Mouse (Mus musculus): ENCODE data around the gene Scnn1b. TPM values are rescaled to one million over a fixed set of nuclear protein-coding genes. Genes with fewer than 3 reads are reported as not detected.

Scnn1b gene
- polyA plus RNA-seq, 1 experiment from 2014 or later, result 0.26 TPM

DNA sequence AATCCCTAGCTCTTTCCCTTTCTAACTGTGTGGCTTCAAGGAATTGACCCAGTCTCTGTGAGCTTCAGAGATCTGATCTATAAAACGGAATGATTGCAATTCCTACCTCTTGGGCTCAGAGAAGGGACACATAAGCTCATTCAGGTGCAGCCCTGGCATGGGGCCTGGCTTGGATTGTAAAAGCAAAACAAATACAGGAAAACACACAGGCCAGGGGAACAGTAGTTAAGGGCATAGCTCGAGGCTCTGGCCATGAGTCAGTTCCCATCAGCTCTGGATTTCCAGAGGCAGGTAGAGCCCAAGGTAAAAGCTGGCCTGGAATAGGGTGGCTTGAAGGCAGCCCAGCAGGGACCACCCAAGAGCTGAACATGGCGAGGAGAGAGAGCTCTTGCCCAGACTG lies 9.2 kb downstream of the Scnn1b start:
- no peak overlapping the region for H3K4me3 ChIP-seq
- no peak overlapping the region for H3K9ac ChIP-seq

DNA sequence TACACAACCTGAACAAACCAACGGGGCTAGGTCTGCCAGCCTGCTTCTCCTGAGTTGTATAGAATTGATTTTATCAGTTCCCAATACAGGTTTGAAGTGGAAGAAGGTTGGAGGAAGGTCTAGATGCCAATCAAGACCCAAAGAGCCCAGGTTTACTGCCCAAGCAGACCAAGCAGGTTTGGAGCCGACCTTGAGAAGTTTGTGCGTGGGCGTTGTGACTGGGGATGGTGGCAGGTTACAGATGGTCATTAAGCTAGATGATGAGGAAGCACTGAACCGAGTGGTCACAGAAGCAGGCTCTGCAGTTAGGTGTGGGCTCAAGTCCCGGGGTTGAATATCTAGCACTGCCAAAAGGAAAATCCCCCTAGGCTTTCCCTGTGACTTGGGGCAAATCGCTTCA lies 9.9 kb downstream of the Scnn1b start:
- H3K9ac ChIP-seq, result no peak overlapping the region
- H3K4me3 ChIP-seq, result no peak overlapping the region
- no peak overlapping the region for H3K27ac ChIP-seq
- WGBS, result 80% methylated on average over 7 of the region's 7 CpGs
- H3K4me2 ChIP-seq, result no peak overlapping the region
- no peak for ATAC-seq (ENCODE audit: insufficient number of reproducible peaks, low FRiP score, low TSS enrichment, low read depth)
- H3K9me3 ChIP-seq, result no peaks in the 10 kb centered on the region
- no peaks in the 10 kb centered on the region for H3K36me3 ChIP-seq
- peaks cover 11% of the 10 kb centered on the region for H3K4me1 ChIP-seq
- no peaks in the 10 kb centered on the region for H3K27me3 ChIP-seq

More for the DNA sequence above, 9.2 kb downstream of the Scnn1b start:
- 19% methylated on average over 3 of the region's 3 CpGs for WGBS
- Histone ChIP-seq H3K36me3 (no peaks in the 10 kb centered on the region), H3K4me2 (no peak overlapping the region), H3K9me3 (no peaks in the 10 kb centered on the region), H3K27me3 (no peaks in the 10 kb centered on the region), H3K4me1 (peaks cover 11% of the 10 kb centered on the region), H3K27ac (no peak overlapping the region)
- ATAC-seq (ENCODE audit: insufficient number of reproducible peaks, low FRiP score, low TSS enrichment, low read depth), result no peak

DNA sequence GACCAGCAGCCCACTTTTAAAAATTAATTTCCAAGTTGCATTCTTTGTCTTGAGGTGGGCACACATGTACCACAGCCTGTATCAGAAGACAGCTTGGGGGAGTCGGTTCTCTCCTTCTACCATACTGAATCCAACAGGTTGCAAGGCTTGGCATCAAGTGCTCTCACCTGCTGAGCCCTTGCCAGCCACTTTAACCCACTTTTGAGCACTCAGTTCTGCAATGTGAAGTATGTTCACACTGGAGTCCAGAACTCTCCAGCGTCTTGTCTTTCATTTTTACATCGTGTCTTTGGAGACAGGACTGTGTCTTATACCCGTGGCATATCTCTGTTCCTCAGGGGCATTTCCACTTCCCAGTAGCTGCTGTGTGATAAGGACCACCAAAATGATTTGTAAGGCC lies 15.4 kb downstream of the Scnn1b start:
- 77% methylated on average over 4 of the region's 4 CpGs for WGBS
- H3K4me2 ChIP-seq, result no peak overlapping the region
- H3K4me3 ChIP-seq, result no peak overlapping the region
- H3K27me3 ChIP-seq, result no peaks in the 10 kb centered on the region
- no peak overlapping the region for H3K9ac ChIP-seq
- no peaks in the 10 kb centered on the region for H3K36me3 ChIP-seq
- H3K4me1 ChIP-seq, result no peaks in the 10 kb centered on the region
- no peak overlapping the region for H3K27ac ChIP-seq
- H3K9me3 ChIP-seq, result no peaks in the 10 kb centered on the region
- no peak for ATAC-seq (ENCODE audit: insufficient number of reproducible peaks, low FRiP score, low TSS enrichment, low read depth)

DNA sequence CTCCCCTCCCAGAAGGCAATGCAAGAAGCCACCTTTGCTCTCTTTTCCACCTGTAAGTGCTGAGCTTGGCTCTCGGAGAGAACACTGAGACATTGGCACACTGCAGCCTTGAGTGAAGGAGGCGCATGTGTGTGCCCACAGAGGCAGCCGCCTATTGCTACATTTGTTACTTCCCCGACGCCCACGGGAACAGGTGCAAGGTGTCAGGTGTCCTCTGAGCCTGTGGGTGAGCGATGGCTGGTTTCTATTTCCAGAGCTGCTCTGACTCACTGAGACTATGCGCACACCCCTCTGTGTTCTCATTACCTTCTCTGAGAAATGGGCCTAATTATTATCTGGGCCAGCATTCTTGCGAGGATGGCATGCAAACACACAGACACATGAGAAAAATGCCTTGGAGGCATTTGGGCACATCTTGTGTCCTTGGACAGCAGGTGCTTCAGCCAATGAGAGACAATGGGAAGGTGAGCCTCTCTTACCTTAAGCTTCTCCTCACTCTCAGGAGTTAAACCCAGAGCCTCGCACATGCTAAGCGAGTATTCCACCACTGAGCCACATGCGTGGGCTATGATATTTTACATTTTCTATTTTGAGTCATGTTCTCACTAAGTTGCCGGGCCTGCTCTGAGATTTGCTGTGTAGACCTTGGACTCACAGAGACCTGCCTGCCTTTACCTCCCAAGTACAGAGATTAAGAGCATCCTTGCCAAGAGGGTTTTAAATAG lies 26.0 kb downstream of the Scnn1b start:
- ATAC-seq (ENCODE audit: insufficient number of reproducible peaks, low FRiP score, low TSS enrichment, low read depth), result 0 out of 2 replicates have a peak, but pooled peaks have one; percentile 19
- Histone ChIP-seq H3K4me3 (no peak overlapping the region), H3K27ac (no peak overlapping the region), H3K27me3 (no peaks in the 10 kb centered on the region), H3K4me2 (no peak overlapping the region), H3K9me3 (no peaks in the 10 kb centered on the region), H3K9ac (no peak overlapping the region), H3K4me1 (no peaks in the 10 kb centered on the region), H3K36me3 (no peaks in the 10 kb centered on the region)
- WGBS, result 82% methylated on average over 13 of the region's 13 CpGs

DNA sequence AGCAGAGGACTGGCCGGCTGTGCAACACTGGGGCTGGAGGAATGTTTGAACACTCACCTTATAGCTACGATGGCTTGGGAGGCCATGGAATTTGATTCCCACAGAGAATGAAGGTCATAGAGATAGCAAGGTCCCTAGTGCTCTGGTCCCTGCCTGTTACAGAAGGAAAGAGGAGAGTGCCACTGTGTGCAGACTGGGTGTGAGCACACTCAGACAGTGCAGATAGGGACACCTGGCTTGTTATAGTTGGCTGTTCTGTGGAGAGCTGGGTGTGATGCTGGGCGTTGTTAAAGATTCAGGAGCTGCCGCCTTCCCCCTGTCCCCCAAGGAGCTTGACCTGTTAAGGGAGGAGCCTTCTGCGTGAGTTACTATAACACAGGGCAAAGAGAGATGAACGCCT lies 31.9 kb downstream of the Scnn1b start:
- Histone ChIP-seq H3K9ac (no peak overlapping the region), H3K4me1 (no peaks in the 10 kb centered on the region), H3K36me3 (no peaks in the 10 kb centered on the region), H3K27ac (no peak overlapping the region), H3K9me3 (no peaks in the 10 kb centered on the region), H3K4me3 (no peak overlapping the region), H3K27me3 (no peaks in the 10 kb centered on the region), H3K4me2 (no peak overlapping the region)
- no peak for ATAC-seq (ENCODE audit: insufficient number of reproducible peaks, low FRiP score, low TSS enrichment, low read depth)
- WGBS, result 58% methylated on average over 6 of the region's 6 CpGs

DNA sequence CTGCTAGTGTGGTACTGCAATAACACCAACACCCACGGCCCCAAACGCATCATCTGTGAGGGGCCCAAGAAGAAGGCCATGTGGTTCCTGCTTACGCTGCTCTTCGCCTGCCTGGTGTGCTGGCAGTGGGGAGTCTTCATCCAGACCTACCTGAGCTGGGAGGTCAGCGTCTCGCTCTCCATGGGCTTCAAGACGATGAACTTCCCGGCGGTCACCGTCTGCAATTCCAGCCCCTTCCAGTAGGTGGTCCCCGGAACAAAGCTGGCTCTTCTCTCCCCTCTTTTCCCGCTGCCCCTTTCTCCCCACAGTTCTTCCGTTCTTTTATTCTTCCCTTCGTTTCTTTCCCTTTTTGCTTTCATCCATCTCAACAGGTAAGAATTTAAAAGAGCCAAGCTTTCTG lies 34.5 kb downstream of the Scnn1b start:
- no peak for ATAC-seq (ENCODE audit: insufficient number of reproducible peaks, low FRiP score, low TSS enrichment, low read depth)
- H3K36me3 ChIP-seq, result no peaks in the 10 kb centered on the region
- H3K9ac ChIP-seq, result no peak overlapping the region
- WGBS, result 7% methylated on average over 14 of the region's 14 CpGs
- no peaks in the 10 kb centered on the region for H3K4me1 ChIP-seq
- H3K27me3 ChIP-seq, result no peaks in the 10 kb centered on the region
- H3K9me3 ChIP-seq, result no peaks in the 10 kb centered on the region
- H3K27ac ChIP-seq, result no peak overlapping the region
- H3K4me3 ChIP-seq, result no peak overlapping the region
- H3K4me2 ChIP-seq, result no peak overlapping the region

DNA sequence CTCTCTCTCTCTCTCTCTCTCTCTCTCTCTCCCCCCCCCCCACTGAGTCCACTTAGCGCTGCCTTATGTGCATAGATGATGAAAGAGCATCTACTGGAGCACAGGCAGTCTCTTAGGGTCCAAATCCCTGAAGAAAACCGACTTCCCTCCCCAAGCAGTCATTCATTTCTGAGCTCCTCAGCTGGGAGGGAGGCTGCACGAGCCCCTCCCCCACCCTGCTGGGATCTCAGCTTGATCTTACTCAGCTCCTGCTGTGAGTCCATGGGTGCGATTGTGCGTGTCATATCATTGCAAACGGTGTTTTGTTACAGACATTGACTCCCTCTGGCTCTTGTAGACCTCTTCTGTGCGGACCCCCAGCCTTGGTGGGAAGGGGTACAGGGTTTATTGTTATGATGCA lies 35.1 kb downstream of the Scnn1b start:
- H3K9me3 ChIP-seq, result no peaks in the 10 kb centered on the region
- no peak overlapping the region for H3K4me3 ChIP-seq
- H3K4me1 ChIP-seq, result no peaks in the 10 kb centered on the region
- no peak for ATAC-seq (ENCODE audit: insufficient number of reproducible peaks, low FRiP score, low TSS enrichment, low read depth)
- H3K36me3 ChIP-seq, result no peaks in the 10 kb centered on the region
- H3K27me3 ChIP-seq, result no peaks in the 10 kb centered on the region
- no peak overlapping the region for H3K9ac ChIP-seq
- H3K27ac ChIP-seq, result no peak overlapping the region
- WGBS, result 11% methylated on average over 7 of the region's 7 CpGs
- no peak overlapping the region for H3K4me2 ChIP-seq

DNA sequence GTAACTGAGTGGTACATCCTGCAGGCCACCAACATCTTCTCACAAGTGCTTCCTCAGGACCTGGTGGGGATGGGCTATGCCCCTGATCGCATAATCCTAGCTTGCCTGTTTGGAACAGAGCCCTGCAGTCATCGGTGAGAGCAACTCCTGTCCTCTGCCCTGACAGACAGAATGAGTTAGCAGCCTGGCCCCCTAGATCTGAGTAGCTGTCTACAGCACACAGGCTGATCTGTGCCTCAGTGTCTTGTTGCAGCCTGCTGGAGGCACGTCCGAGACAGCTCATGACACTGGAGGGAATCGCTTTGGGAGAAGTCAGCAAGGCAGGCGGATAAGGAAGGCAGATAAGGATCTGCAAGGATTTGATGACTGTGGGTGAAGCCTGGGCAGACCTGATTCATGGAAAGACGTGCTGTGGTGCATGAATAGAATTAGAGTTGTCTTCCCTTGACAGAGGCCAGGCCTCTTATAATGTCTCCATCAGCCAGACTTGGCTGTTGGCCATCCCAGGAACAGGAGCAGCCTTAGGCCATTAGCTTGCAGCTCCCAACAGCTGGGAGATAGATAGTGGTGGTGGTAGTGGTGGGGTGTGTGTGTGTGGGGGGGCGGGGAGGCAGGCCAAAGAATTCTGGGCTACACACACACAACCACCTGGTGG lies 38.0 kb downstream of the Scnn1b start:
- H3K36me3 ChIP-seq, result no peaks in the 10 kb centered on the region
- no peak overlapping the region for H3K4me2 ChIP-seq
- H3K4me1 ChIP-seq, result no peaks in the 10 kb centered on the region
- no peaks in the 10 kb centered on the region for H3K27me3 ChIP-seq
- peak; percentile 17; the same call in 1 of the 2 replicates for ATAC-seq (ENCODE audit: insufficient number of reproducible peaks, low FRiP score, low TSS enrichment, low read depth)
- H3K4me3 ChIP-seq, result no peak overlapping the region
- 52% methylated on average over 8 of the region's 8 CpGs for WGBS
- no peak overlapping the region for H3K27ac ChIP-seq
- no peak overlapping the region for H3K9ac ChIP-seq
- H3K9me3 ChIP-seq, result no peaks in the 10 kb centered on the region

DNA sequence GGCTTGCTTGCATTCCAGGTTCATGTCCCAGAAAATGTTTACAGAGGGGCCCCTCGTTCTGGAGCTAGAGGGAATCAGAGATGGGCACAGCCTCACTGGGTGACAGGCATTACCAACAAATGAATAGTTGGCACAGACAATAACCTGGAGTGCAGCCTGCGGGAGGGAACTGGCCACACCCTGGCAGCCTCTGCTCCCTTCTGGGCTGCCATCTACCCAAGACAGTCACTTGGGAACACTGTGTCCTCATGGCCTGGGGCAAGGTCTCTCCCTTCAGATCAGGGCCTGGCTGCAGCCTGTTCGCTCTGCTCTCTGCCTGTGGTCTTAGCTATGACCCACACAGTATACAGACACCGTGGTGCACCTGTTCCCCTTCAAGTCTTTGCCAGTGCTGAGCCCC lies 42.0 kb downstream of the Scnn1b start:
- H3K9me3 ChIP-seq, result no peaks in the 10 kb centered on the region
- H3K36me3 ChIP-seq, result no peaks in the 10 kb centered on the region
- no peaks in the 10 kb centered on the region for H3K27me3 ChIP-seq
- H3K4me2 ChIP-seq, result no peak overlapping the region
- no peaks in the 10 kb centered on the region for H3K4me1 ChIP-seq
- H3K4me3 ChIP-seq, result no peak overlapping the region
- 78% methylated on average over 4 of the region's 4 CpGs for WGBS
- H3K27ac ChIP-seq, result no peak overlapping the region
- ATAC-seq (ENCODE audit: insufficient number of reproducible peaks, low FRiP score, low TSS enrichment, low read depth), result no peak
- H3K9ac ChIP-seq, result no peak overlapping the region

DNA sequence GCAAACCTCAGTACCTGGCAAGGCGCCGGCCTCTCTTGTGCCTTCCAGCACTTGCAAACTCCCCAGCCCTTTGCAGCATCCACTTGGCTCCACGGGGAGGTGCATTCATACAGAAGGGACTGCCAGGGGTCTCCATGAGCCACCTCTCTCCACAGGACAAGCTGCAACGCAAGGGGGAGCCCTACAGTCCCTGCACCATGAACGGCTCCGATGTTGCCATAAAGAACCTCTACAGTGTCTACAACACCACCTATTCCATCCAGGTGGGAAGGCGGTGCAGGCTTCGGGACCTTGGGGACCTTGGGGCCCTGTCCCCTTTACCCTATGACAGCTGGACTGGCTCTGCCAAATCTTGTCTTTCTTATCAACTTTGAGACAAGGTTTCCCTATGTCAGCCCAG lies 47.4 kb downstream of the Scnn1b start:
- H3K27ac ChIP-seq, result no peak overlapping the region
- H3K27me3 ChIP-seq, result no peaks in the 10 kb centered on the region
- no peak overlapping the region for H3K4me2 ChIP-seq
- no peak overlapping the region for H3K9ac ChIP-seq
- H3K9me3 ChIP-seq, result no peaks in the 10 kb centered on the region
- no peak for ATAC-seq (ENCODE audit: insufficient number of reproducible peaks, low FRiP score, low TSS enrichment, low read depth)
- no peaks in the 10 kb centered on the region for H3K36me3 ChIP-seq
- H3K4me1 ChIP-seq, result no peaks in the 10 kb centered on the region
- 75% methylated on average over 8 of the region's 8 CpGs for WGBS
- H3K4me3 ChIP-seq, result no peak overlapping the region

DNA sequence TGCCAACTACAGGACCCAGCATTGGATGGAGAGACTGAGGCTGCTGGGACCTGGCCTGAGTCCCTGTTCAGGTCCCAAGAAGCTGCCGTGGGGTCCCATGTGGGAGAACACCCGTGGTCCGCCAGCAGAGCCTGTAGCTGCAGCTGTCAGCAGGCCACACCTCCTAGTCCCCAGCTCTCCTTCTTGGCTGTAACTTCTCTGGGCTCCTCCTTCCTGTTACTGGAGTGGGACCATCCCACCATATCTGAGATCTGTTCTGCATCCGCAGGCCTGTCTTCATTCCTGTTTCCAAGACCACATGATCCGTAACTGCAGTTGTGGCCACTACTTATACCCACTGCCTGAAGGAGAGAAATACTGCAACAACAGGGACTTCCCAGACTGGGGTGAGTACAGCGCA lies 49.1 kb downstream of the Scnn1b start:
- Histone ChIP-seq H3K4me3 (no peak overlapping the region), H3K9ac (no peak overlapping the region), H3K27ac (no peak overlapping the region), H3K4me1 (no peaks in the 10 kb centered on the region), H3K4me2 (no peak overlapping the region), H3K9me3 (no peaks in the 10 kb centered on the region), H3K27me3 (no peaks in the 10 kb centered on the region), H3K36me3 (no peaks in the 10 kb centered on the region)
- ATAC-seq (ENCODE audit: insufficient number of reproducible peaks, low FRiP score, low TSS enrichment, low read depth), result 0 out of 2 replicates have a peak, but pooled peaks have one; percentile 3
- 56% methylated on average over 6 of the region's 6 CpGs for WGBS

DNA sequence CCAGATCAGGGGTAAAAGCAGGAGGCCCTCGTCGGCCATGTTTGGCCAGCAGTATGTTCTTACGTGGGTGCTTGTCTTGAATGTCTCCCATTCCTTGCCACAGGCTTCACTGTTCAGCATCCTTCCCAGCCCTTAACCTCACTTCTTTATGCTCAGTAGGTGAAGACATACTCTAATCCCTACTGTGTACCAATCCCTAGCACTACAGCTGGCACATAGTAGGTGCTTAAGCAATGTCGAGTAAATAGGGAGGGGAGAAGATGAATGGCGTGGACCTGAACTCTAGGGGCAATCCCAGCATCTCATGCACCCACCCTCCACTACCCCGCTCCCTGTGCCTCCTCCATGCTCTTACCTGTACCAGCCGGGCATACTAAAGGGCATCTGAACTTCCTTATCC lies 59.5 kb downstream of the Scnn1b start:
- no peaks in the 10 kb centered on the region for H3K4me1 ChIP-seq
- H3K36me3 ChIP-seq, result peaks cover 53% of the 10 kb centered on the region
- no peak overlapping the region for H3K9ac ChIP-seq
- H3K27ac ChIP-seq, result no peak overlapping the region
- H3K9me3 ChIP-seq, result no peaks in the 10 kb centered on the region
- H3K4me2 ChIP-seq, result no peak overlapping the region
- 96% methylated on average over 7 of the region's 7 CpGs for WGBS
- H3K4me3 ChIP-seq, result no peak overlapping the region
- no peak; the same call in 1 of the 2 replicates for ATAC-seq (ENCODE audit: insufficient number of reproducible peaks, low FRiP score, low TSS enrichment, low read depth)
- no peaks in the 10 kb centered on the region for H3K27me3 ChIP-seq

Data from limb, embryonic 15.5 days (tissue).